Mouse (Mus musculus) heart, postnatal 10 days (tissue): ENCODE measurements around the gene Mrs2. TPM values are rescaled to one million over a fixed set of nuclear protein-coding genes. Genes with fewer than 3 reads are reported as not detected.

Experiments used
- DNase-seq, 2 experiments: peaks; one replicate each; pipeline ENCODE4 v3.0.0; 2021
- intact Hi-C: fragments of 180-260 bp; cut with DNase I; formaldehyde crosslinking; loops from one replicate; pipeline ENCODE4 v1.15.1; 2025
- total RNA-seq, 2 experiments: library from RNA; stranded (reverse); gene quantifications; 2 replicates each; pipeline ENCODE4 v1.2.3; 2021

The Mrs2 gene
- total RNA-seq, result 10 to 100 TPM; 46.7 to 60.0 TPM

- peak; percentile 92 to 93 for DNase-seq
- intact Hi-C loops, result no loop called here
Observed at GRCm38 (mm10) chr13:25019793-25020539, at the start of gene Mrs2. TSS of gene Mrs2 (minus strand) at chr13:25020379.

GRCm38 (mm10) chr13:25069765-25070164, 49.6 kb upstream of the Mrs2 start:
- intact Hi-C loops, result no loop called here
- no peak for DNase-seq

GRCm38 (mm10) chr13:25067183-25067582, 47.0 kb upstream of the Mrs2 start:
- DNase-seq, result no peak
- intact Hi-C loops, result no loop called here

GRCm38 (mm10) chr13:25066659-25067058, 46.5 kb upstream of the Mrs2 start:
- intact Hi-C loops, result no loop called here
- DNase-seq, result no peak

- peak; percentile 3 to 9 for DNase-seq
- intact Hi-C loops, result no loop called here
Observed at GRCm38 (mm10) chr13:25055873-25056667, 35.9 kb upstream of the Mrs2 start, which contains the start of gene Dcdc2a. TSS of gene Dcdc2a (plus strand) at chr13:25056004.

- peak; percentile 43 to 53 for DNase-seq
- intact Hi-C loops, result no loop called here
Observed at GRCm38 (mm10) chr13:25055111-25055554, 35.0 kb upstream of the Mrs2 start.

- no peak for DNase-seq
- intact Hi-C loops, result no loop called here
Observed at GRCm38 (mm10) chr13:25052671-25053070, 32.5 kb upstream of the Mrs2 start.

GRCm38 (mm10) chr13:25039488-25039887, 19.3 kb upstream of the Mrs2 start:
- no peak for DNase-seq
- intact Hi-C loops, result no loop called here

- intact Hi-C loops, result no loop called here
- DNase-seq, result no peak
Observed at GRCm38 (mm10) chr13:25027114-25027425, 6.9 kb upstream of the Mrs2 start.

- no peak for DNase-seq
Observed at GRCm38 (mm10) chr13:25026409-25027113, 6.4 kb upstream of the Mrs2 start.

GRCm38 (mm10) chr13:25024655-25025054, 4.5 kb upstream of the Mrs2 start:
- DNase-seq, result peak in 1 of 2 experiments; percentile 64
- intact Hi-C loops, result loop anchor here (1.0 kb wide), 1 partner anchor 92 kb away; no protein-coding TSS in a partner anchor

More at GRCm38 (mm10) chr13:25026409-25027113, 6.4 kb upstream of the Mrs2 start:
- intact Hi-C loops, result no loop called here

GRCm38 (mm10) chr13:25023129-25023528, 3.0 kb upstream of the Mrs2 start:
- intact Hi-C loops, result no loop called here
- no peak for DNase-seq

- DNase-seq, result no peak
- intact Hi-C loops, result no loop called here
Observed at GRCm38 (mm10) chr13:25022386-25022785, 2.2 kb upstream of the Mrs2 start.

- intact Hi-C loops, result no loop called here
- no peak for DNase-seq
Observed at GRCm38 (mm10) chr13:25020540-25020892, 337 bp upstream of the Mrs2 start.

- intact Hi-C loops, result no loop called here
- DNase-seq, result no peak
Observed at GRCm38 (mm10) chr13:25018316-25018715, 1.9 kb downstream of the Mrs2 start.

GRCm38 (mm10) chr13:25007115-25007514, 13.1 kb downstream of the Mrs2 start:
- intact Hi-C loops, result no loop called here
- DNase-seq, result peak; percentile 47 to 62

- intact Hi-C loops, result no loop called here
- no peak for DNase-seq
Observed at GRCm38 (mm10) chr13:25002965-25003364, 17.2 kb downstream of the Mrs2 start.

GRCm38 (mm10) chr13:24999538-24999937, 20.6 kb downstream of the Mrs2 start:
- intact Hi-C loops, result no loop called here
- no peak for DNase-seq

- intact Hi-C loops, result no loop called here
- DNase-seq, result no peak
Observed at GRCm38 (mm10) chr13:24993160-24993559, 27.0 kb downstream of the Mrs2 start.

GRCm38 (mm10) chr13:24989006-24989405, 31.2 kb downstream of the Mrs2 start:
- peak; percentile 10 to 14 for DNase-seq
- intact Hi-C loops, result no loop called here

- peak; percentile 65 to 79 for DNase-seq
- intact Hi-C loops, result loop anchor here (1.0 kb wide), 1 partner anchor 50 kb away; no protein-coding TSS in a partner anchor
Observed at GRCm38 (mm10) chr13:24988391-24988790, 31.8 kb downstream of the Mrs2 start.
